Mouse (Mus musculus) heart, adult 2 months (tissue): Measurements from ENCODE around the gene Setdb2.

ENCODE experiments used
- CTCF ChIP-seq: fragments of 200-600 bp; IDR thresholded peaks from 2 replicates; pipeline ENCODE4 v1.8.1; 2022; ENCODE audit warnings: antibody characterized with exemption, mild to moderate bottlenecking, moderate library complexity
- POLR2A ChIP-seq: fragments of 200-500 bp; IDR thresholded peaks from 2 replicates; pipeline ENCODE4 v1.6.1; 2011; ENCODE audit warnings: mild to moderate bottlenecking, low read depth, low read length, control low read depth; ENCODE audit not compliant: insufficient read depth

DNA sequence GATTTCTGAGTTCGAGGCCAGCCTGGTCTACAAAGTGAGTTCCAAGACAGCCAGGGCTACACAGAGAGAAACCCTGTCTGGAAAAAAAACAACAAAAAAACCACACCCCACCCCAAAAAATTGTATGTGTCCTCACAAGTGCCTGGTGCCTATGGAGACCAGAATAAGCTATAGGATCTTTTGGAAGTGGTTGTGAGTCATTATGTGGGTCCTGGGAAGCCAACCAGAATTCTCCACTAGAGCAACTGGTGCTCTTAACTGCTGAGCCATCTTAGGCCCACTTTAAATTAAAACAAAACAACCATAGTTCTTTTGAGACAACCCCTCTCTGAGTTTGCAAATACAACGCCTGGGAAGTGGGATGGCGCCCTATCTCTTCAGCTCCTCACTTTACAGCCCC lies 45.4 kb downstream of the Setdb2 start, which contains the start of gene Phf11c:
- TF ChIP-seq CTCF (no peak), POLR2A (no peak)
